Mouse (Mus musculus) midbrain, embryonic 12.5 days (tissue): ENCODE data around the gene Il15ra. TPM values are rescaled to one million over a fixed set of nuclear protein-coding genes. Genes with fewer than 3 reads are reported as not detected.

Experiments used
- polyA plus RNA-seq: library from polyadenylated mRNA; unstranded; fragments of >200 nt; fragmentation: Nextera tagmentation; extraction: Ambion mirVana; gene quantifications from 2 replicates; pipeline ENCODE4 v1.2.1, GENCODE M21; 2016

Il15ra gene
- polyA plus RNA-seq, 1 experiment from 2014 or later: 0.91 TPM

Other genes with a start within 250 kb of the Il15ra start
- 14.9 and 16.3 TPM in 2 replicates for gene Pfkfb3, start 151.2 kb upstream of the Il15ra start, polyA plus RNA-seq
- gene Rbm17, start 101.1 kb upstream of the Il15ra start, polyA plus RNA-seq: 166 and 173 TPM in 2 replicates
- gene Gm17490, start 79.0 kb upstream of the Il15ra start, polyA plus RNA-seq: not detected in 2 replicates
- 0.04 TPM in 1 of 2 replicates, not detected in the other for gene Il2ra, start 62.5 kb upstream of the Il15ra start, polyA plus RNA-seq
- 154 and 165 TPM in 2 replicates for gene Fbh1, start 72.3 kb downstream of the Il15ra start, polyA plus RNA-seq
- 55.0 and 55.5 TPM in 2 replicates for gene Ankrd16, start 72.6 kb downstream of the Il15ra start, polyA plus RNA-seq